Mouse (Mus musculus) midbrain, embryonic 16.5 days (tissue): ENCODE data around the gene Vasp. TPM values are rescaled to one million over a fixed set of nuclear protein-coding genes. Genes with fewer than 3 reads are reported as not detected.

Experiments
- ATAC-seq: fragments of 200-750 bp; cut with Nextera tagmentation; 2 replicates; pipeline ENCODE4 v1.8.0; 2017; ENCODE audit warnings: moderate TSS enrichment
- H3K27ac ChIP-seq: fragments of 300-500 bp; sonication (generic); 2 replicates; pipeline ENCODE4 v1.5.1; 2014; ENCODE audit warnings: mild to moderate bottlenecking, low read length, mixed read lengths
- H3K27me3 ChIP-seq: fragments of 300-500 bp; sonication (generic); 2 replicates; pipeline ENCODE4 v1.6.1; 2014; ENCODE audit warnings: low read depth, low read length, mixed read lengths; ENCODE audit not compliant: control insufficient read depth, insufficient read depth
- H3K36me3 ChIP-seq: fragments of 300-500 bp; sonication (generic); 2 replicates; pipeline ENCODE4 v1.6.1; 2014; ENCODE audit warnings: mild to moderate bottlenecking, low read length, moderate library complexity, mixed read lengths; ENCODE audit not compliant: control insufficient read depth, insufficient read depth
- H3K4me1 ChIP-seq: fragments of 300-500 bp; sonication (generic); 2 replicates; pipeline ENCODE4 v1.6.1; 2014; ENCODE audit warnings: mild to moderate bottlenecking, low read length, mixed read lengths; ENCODE audit not compliant: control insufficient read depth, insufficient read depth
- H3K4me2 ChIP-seq: fragments of 300-500 bp; sonication (generic); 2 replicates; pipeline ENCODE4 v1.6.1; 2014; ENCODE audit warnings: mild to moderate bottlenecking, low read length, mixed read lengths
- H3K4me3 ChIP-seq: fragments of 300-500 bp; sonication (generic); 2 replicates; pipeline ENCODE4 v1.5.1; 2014; ENCODE audit warnings: low read depth, mild to moderate bottlenecking, low read length, moderate library complexity, mixed read lengths
- H3K9ac ChIP-seq: fragments of 300-500 bp; sonication (generic); 2 replicates; pipeline ENCODE4 v1.6.1; 2014; ENCODE audit warnings: low read depth, low read length, mixed read lengths
- H3K9me3 ChIP-seq: fragments of 300-500 bp; sonication (generic); replicated peaks from 2 replicates; pipeline ENCODE4 v1.6.1; 2014; ENCODE audit warnings: mild to moderate bottlenecking, low read length, mixed read lengths; ENCODE audit not compliant: control insufficient read depth, poor library complexity, severe bottlenecking
- WGBS: fragments of 180-500 bp; shearing (Covaris S2); extraction: QIAGEN DNeasy Blood & Tissue Kit; methylation state at CpG from one replicate; pipeline ENCODE4 v1.1.7; 2014; 5-methylcytosine and 5-hydroxymethylcytosine counted together
- polyA plus RNA-seq: library from polyadenylated mRNA; unstranded; fragments of >200 nt; fragmentation: Nextera tagmentation; extraction: Ambion mirVana; gene quantifications from 2 replicates; pipeline ENCODE4 v1.2.1, GENCODE M21; 2015

Vasp gene
- polyA plus RNA-seq, 1 experiment from 2014 or later, result 35.5 TPM

GRCm38 (mm10) chr7:19305413-19305735 is 33.8 kb upstream of the Vasp start:
- Histone ChIP-seq H3K9me3 (no peaks in the 10 kb centered on the region), H3K4me1 (peaks cover 41% of the 10 kb centered on the region), H3K27me3 (peaks cover 36% of the 10 kb centered on the region), H3K4me2 (no peak overlapping the region), H3K36me3 (no peaks in the 10 kb centered on the region), H3K27ac (no peak overlapping the region), H3K4me3 (no peak overlapping the region), H3K9ac (no peak overlapping the region; the same call in 1 of the 2 replicates)
- 8% methylated on average over 6 of the region's 6 CpGs for WGBS
- no peak for ATAC-seq

GRCm38 (mm10) chr7:19304501-19305412 is 33.1 kb upstream of the Vasp start:
- Histone ChIP-seq H3K4me3 (peak overlapping the region; percentile 28), H3K4me1 (peaks cover 42% of the 10 kb centered on the region), H3K27ac (no peak overlapping the region), H3K4me2 (peak overlapping the region; percentile 50), H3K27me3 (peaks cover 36% of the 10 kb centered on the region), H3K36me3 (no peaks in the 10 kb centered on the region), H3K9ac (peak overlapping the region; percentile 52), H3K9me3 (no peaks in the 10 kb centered on the region)
- no peak for ATAC-seq
- 1% methylated on average over 48 of the region's 48 CpGs for WGBS

- no peak for ATAC-seq
- Histone ChIP-seq H3K9ac (no peak overlapping the region), H3K27ac (no peak overlapping the region), H3K27me3 (peaks cover 36% of the 10 kb centered on the region), H3K36me3 (no peaks in the 10 kb centered on the region), H3K9me3 (no peaks in the 10 kb centered on the region), H3K4me3 (0 out of 2 replicates have a peak overlapping the region, but pooled peaks have one; percentile 3), H3K4me1 (peaks cover 32% of the 10 kb centered on the region), H3K4me2 (peak overlapping the region; percentile 7; the same call in 1 of the 2 replicates)
- 0% methylated on average over 16 of the region's 16 CpGs for WGBS
These were observed 32.2 kb upstream of the Vasp start for GRCm38 (mm10) chr7:19303770-19304169.

GRCm38 (mm10) chr7:19303046-19303305 is 31.4 kb upstream of the Vasp start:
- peaks cover 36% of the 10 kb centered on the region for H3K27me3 ChIP-seq
- no peak for ATAC-seq
- 70% methylated on average over 12 of the region's 12 CpGs for WGBS

GRCm38 (mm10) chr7:19302264-19303045 is 30.8 kb upstream of the Vasp start:
- Histone ChIP-seq H3K9me3 (no peaks in the 10 kb centered on the region), H3K4me3 (peak overlapping the region; percentile 37), H3K27ac (no peak overlapping the region), H3K27me3 (peaks cover 36% of the 10 kb centered on the region), H3K4me2 (peak overlapping the region; percentile 56), H3K9ac (peak overlapping the region; percentile 52; the same call in 1 of the 2 replicates), H3K4me1 (peaks cover 26% of the 10 kb centered on the region), H3K36me3 (no peaks in the 10 kb centered on the region)
- 49% methylated on average over 13 of the region's 13 CpGs for WGBS
- no peak for ATAC-seq

More at GRCm38 (mm10) chr7:19303046-19303305, 31.4 kb upstream of the Vasp start:
- H3K4me1 ChIP-seq, result peaks cover 30% of the 10 kb centered on the region
- H3K27ac ChIP-seq, result no peak overlapping the region
- H3K9me3 ChIP-seq, result no peaks in the 10 kb centered on the region
- no peak overlapping the region for H3K4me2 ChIP-seq
- no peaks in the 10 kb centered on the region for H3K36me3 ChIP-seq
- H3K9ac ChIP-seq, result no peak overlapping the region
- no peak overlapping the region for H3K4me3 ChIP-seq

- Histone ChIP-seq H3K4me1 (peaks cover 26% of the 10 kb centered on the region), H3K4me3 (peak overlapping the region; percentile 37), H3K9ac (peak overlapping the region; percentile 52), H3K9me3 (no peaks in the 10 kb centered on the region), H3K27ac (no peak overlapping the region), H3K27me3 (peaks cover 31% of the 10 kb centered on the region), H3K36me3 (no peaks in the 10 kb centered on the region), H3K4me2 (peak overlapping the region; percentile 56)
- 7% methylated on average over 16 of the region's 16 CpGs for WGBS
- ATAC-seq, result peak; percentile 34
These were observed 30.0 kb upstream of the Vasp start for GRCm38 (mm10) chr7:19301461-19302263.

- peaks cover 22% of the 10 kb centered on the region for H3K27me3 ChIP-seq
- under 1% methylated on average over 29 of the region's 29 CpGs for WGBS
- H3K4me3 ChIP-seq, result peak overlapping the region; percentile 49
These were observed 29.1 kb upstream of the Vasp start for GRCm38 (mm10) chr7:19300501-19301421.

GRCm38 (mm10) chr7:19299194-19299593 is 27.6 kb upstream of the Vasp start:
- H3K36me3 ChIP-seq, result peaks cover 6% of the 10 kb centered on the region
- no peak overlapping the region for H3K27ac ChIP-seq
- H3K4me1 ChIP-seq, result peaks cover 20% of the 10 kb centered on the region
- WGBS, result 25% methylated on average over 3 of the region's 3 CpGs
- ATAC-seq, result no peak
- no peak overlapping the region for H3K9ac ChIP-seq
- no peaks in the 10 kb centered on the region for H3K9me3 ChIP-seq
- H3K4me2 ChIP-seq, result no peak overlapping the region
- H3K4me3 ChIP-seq, result no peak overlapping the region
- H3K27me3 ChIP-seq, result peaks cover 12% of the 10 kb centered on the region

More at GRCm38 (mm10) chr7:19300501-19301421, 29.1 kb upstream of the Vasp start:
- H3K9me3 ChIP-seq, result no peaks in the 10 kb centered on the region
- no peak overlapping the region for H3K27ac ChIP-seq
- no peaks in the 10 kb centered on the region for H3K36me3 ChIP-seq
- peak; percentile 86 for ATAC-seq
- H3K4me1 ChIP-seq, result peaks cover 26% of the 10 kb centered on the region
- peak overlapping the region; percentile 52 for H3K9ac ChIP-seq
- H3K4me2 ChIP-seq, result peak overlapping the region; percentile 56
